Mouse (Mus musculus) cerebellum, adult 11-12 months (tissue): ENCODE measurements at regions not wholly inside any gene's neighbourhood (a gene's known extent, or its start where the extent isn't known, plus 50 kb on each side); places are given as distances from the start of the nearest gene placed in this dataset.

Source experiments
- DNase-seq: peaks from one replicate; pipeline ENCODE4 v3.0.0; 2022

DNA sequence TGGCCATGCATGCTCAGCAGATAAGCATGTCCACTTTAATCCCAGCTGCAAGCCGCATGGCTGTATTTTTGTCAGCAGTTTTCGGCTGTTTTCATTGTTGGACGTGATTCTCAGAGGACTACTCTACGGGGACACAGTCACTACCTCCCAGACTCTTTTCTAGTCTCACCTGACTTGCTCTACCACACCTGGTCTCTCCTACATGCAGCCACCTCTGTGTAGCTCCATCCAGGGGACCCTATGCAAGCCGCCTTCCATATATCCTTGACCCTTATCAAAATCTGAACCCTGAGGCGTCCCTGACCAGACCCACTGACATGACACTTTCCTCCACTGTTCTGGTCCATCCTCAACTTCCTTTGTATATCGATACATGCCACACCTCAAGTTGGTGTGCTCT lies 402.2 kb downstream of the Efnb2 start:
- no peak for DNase-seq

DNA sequence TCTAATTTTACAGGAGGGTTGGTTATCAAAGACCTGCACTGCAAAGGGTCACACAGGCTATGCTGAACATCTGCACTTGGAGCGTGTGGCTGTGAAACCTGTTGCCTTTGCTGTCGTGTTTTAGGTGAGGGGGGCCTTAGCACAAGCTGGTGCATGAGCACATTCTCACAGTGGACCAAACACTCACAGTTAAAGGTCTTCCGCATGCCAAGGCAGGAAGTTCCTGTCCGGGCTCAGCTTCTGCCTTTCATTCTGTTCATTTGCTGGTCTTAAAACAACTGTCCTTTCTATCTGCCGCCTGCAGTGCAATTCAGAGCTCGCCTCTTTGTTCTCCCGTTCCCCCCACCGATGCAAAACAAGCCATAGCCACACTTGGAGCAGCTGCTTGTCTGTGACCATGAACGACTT lies 402.8 kb downstream of the Efnb2 start:
- no peak for DNase-seq

DNA sequence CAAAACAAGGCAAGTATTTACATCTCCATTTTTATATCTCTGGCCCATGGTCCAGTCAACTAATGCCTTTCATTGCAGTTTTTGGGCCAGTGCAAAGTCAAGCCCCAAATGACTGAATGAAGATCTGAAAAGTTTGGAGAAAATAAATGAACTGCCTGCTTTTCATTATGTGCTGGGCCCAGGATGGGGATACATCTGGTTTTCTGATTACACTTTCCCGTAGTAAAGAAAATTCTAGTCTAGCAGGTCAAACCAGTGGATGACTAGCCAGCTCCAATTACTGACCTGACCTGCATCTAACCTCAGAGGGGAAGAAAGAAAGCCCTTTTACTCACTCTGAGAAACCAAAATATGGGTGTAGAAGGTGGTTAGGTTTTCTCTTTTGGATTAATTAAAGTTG lies 404.7 kb downstream of the Efnb2 start:
- no peak for DNase-seq

DNA sequence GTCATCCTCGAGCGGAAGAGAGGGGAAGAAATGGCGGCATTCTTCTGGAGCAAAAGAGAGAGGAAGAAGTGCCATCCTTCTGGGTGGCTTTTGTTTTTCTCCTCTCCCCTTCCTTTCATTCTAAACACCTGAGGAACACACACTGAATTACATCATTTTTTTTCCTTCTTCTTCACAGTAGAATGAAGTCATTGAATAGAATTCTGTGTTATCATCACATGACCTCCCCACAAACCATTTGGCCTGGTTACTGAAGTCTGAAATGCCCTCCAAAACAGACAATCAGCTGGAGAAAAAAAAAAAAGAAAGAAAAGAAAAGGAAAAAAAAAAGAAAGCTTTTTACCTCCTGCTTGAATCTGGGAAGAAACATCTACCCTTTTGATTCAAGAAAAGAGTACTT lies 406.6 kb downstream of the Efnb2 start:
- DNase-seq, result no peak

DNA sequence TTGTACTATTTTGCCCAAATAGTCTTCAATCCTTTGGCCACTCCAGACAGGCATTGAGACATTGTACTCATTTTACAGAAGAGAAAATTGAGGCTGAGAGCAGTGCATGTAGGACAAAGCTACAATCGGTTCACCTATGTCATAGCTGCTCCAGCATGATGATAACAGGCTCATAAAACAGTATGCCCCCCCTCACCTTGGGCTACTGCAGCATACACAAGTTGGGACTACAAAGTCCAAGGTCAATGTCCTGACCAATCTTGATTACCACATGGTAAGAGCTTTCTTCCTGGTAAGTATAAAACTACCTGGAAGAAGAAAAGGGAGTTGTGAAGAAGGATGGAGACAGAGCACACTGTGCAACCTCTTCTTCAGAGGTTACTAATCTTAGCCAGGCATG lies 416.4 kb downstream of the Efnb2 start:
- no peak for DNase-seq

DNA sequence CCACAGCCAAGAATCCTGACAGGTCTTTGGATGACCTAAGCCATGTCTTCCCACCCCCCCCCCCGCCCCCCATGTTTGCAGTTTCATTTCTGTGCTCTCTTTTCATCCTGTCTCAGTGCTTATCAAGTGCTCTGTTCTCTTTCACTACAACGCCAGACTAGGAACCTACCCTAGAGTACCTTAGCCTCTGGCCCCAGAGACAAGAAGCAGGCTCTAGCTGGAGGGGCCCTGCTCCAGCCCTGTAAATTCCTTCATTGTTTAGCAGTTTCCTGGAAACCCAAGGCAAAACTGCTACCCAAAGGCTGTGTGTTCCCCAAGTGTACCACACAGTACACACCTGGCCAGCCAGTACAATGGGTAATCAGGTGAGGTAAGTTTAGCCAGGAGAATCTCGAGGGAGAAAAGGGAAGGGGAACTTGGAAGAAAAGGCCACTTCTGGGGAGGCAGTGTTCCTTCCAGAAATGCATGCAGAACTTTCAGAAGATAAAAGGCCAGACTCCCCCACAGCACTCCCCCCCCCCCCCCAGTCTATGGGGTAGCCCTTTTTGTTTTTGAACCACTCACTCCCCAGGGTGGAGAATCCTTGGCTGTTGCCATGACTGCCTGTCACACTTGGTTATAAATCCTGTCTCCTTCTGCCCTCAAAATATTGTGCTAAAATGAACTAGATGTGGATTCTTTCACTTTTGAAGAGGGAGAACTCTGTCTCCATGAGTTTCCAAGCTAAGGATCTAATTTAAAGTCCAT lies 419.1 kb downstream of the Efnb2 start:
- DNase-seq, result no peak

DNA sequence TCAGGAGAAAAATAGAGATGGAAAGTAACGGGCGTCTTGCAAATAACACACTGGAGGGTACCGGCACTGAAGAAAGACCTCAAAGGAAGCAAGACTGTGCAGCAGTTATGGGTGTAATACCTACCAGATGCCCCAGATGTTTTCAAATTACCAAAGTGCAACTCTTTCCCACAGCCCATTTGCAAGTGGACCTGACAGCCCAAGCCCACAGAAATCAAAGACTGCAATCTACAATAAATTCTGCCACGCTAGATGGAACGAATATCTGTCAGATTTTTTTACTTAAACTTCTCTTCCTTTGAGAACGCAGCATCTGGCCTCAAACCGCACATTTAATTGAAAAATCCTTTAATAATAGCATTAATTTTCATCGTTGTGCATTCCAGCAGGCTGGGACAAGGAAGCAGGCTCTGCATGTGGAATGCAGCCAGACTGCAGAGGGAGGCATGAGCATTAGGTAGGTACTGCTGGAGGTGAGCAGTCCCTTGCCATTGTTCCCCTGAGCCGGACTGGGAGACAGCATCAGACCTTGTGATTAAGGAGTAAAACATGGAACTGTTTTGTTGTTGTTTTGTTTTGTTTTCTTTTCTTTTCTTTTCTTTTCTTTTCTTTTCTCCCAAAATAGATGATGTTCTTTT lies 419.9 kb downstream of the Efnb2 start:
- no peak for DNase-seq

DNA sequence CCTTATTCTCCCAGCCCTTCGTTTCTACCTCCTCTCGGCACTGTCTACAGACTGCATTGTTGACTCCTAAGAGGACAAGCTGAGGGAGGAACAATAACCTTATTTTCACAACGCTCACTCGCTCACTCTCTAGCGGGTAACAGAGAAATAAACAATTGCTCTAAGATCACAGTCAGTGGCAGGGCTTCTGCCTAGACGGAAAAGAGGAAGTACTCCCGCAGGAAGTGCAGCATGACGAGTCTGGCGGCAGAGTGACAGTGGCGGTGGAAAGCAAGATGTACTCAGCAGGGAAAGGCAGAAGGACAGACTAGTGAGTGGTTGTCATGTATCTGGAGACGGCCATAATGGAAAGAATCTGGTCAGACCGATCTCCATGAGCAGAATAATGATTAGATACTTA lies 421.6 kb downstream of the Efnb2 start:
- DNase-seq, result no peak

DNA sequence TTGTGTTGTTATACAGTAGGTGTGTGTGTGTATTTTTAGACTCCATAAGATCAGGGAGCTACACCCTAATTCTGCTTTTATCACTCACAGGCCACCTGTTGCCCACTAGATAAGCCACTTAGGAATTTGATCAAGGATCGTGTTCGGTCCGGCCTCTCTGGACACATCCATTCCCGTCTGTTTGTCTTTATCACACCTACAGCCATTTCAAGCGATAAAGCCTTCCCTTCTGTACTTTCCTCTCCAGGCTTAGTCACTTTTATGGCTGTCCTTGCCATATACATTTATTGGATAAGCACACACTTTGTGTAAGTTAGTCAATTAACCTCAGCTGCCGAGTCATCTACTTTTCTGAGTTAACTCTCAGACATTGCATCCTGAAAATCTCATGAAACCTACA lies 423.0 kb downstream of the Efnb2 start:
- DNase-seq, result no peak

DNA sequence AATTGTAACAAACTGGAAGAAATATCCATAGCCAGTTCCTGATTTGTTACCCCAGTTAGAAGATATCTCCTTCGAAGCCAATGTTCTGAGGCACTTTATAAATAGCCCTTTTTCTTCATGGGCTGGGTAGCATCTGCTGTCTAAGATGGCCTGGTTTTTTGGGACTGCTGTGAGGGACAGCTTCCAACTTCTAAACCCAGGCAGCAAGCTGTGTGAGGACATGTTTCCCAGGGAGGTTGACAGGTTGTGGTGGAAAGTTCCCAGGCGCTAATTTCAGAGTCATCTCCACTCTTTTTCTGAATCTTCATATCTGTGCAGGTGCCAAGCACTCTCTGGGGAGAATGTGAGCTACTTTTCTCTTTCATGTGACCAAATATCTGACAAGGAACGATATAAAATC lies 427.4 kb downstream of the Efnb2 start:
- DNase-seq, result peak; percentile 36

DNA sequence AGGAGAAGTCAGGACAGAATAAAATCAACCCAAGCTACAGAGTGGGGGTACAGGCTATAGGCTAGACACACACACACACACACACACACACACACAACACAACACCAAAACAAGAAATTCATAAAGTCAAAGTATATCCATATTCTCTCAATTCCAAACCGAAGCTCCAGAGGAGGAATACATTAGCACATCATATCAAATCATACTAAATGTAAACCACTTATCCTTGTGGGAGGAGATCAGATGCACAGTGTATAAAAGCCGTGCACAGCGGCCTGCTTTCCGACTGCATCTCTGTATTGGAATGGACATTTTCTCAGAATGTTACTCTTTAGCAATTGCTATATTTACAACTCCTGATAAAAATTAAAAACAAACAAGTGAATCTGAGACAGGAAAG lies 427.9 kb downstream of the Efnb2 start:
- DNase-seq, result no peak

DNA sequence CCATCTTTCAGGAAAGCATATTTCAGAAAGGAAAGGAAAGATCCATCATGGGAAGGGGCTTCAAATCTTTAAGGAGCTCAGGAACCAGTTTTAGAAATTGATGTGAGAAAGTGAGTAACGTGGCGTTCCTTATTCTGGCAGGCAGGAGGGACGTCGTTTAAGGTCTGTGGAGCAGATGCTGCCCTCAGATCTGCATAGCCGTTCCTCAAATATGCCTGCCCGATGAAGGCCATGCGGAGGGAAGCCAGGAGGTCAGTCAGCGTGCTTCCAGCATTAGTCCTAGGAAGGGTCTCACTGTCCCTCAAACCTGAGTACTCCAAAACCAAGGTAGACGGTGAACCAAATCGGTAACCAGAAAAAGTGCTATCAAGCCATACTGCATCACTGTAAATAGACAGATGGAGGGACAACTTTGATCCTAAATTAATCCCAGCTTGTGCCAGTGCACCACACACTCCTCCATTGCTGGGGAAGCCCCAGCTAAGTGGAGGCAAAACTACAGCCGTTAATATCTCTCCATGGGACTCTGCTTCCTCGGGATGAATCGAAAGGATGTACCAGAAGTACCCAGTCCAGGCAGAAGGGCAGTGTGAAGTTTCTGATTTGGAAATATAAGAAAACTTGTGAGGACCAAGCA lies 428.9 kb downstream of the Efnb2 start:
- no peak for DNase-seq

DNA sequence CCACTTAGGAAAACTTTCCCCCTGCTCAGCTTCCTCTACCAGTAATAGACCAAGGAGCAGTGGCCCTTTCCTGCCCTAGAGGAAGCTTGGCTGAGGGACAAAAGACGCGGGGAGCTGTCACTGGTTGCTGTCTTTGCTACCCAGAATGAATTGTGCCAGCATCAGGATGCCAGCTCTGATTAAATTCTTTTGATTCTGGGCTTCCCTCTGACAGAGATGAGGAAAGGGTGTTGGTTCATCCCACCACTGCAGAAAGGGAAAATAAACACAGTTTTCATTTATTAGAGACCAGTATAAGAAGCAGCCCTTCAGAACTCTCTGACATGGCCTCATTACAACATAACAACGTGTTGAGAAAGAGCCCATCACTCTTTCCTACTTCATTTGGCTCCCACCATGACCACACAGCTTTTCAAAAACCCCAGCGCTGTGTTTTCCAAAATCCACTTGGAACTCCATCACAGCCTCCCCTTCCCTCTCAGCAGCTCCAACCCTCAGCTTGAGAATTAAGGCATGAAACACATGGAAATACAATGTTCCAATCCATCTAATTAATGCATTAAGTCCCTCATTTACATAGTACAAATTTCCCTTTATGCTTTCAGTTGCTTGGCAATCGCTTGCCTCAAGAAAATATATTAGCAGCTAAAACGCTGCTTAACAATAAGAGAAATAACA lies 429.6 kb downstream of the Efnb2 start:
- peak; percentile 22 for DNase-seq

DNA sequence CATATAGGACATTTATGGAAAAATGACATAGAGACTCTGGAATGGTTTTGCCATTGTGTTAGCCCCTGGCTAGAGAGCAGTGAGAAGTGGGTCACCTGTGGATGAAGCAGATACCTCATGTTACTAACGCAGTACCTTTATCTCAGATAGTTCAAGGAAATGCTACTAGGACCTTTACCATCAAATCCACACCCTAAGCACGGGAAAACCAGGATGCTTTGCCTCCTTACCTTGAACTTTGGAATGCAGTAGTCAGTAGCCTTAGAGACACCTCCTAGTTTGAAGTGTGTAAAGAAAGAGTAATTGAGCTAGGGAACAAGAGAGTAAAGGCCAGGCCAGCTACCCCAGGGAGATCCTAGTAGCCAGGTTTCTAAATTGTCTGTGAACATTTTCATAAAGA lies 435.0 kb downstream of the Efnb2 start:
- no peak for DNase-seq

DNA sequence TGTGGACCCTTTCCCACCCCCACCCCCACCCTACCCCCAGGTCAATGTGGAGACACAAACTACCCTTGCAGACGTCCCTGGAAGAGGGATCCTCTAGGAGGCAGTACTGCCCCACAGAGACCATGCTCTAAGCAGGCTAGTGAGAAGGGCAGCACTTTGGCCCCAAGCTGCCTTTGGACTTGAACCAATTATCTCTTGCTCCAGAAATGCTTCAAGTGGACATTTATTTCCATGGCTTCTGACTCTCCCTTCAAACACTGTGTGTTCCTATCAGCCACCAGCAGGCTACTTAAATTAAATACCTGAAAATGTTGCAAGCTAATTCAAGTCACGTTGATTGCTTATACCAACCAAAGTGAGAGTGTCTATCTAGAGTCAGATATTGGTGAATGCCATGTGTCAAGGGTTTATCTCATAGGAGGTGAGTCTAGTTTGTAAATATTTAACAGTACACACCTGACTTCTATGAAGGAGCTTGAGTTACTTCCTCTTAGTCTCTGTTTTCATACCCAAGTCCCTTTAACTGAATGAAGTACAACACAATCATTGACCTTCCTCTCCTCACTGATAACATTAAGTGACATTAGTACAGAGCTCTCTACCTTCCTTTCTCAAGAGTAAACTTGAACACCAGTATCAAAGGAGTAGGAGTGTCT lies 435.7 kb downstream of the Efnb2 start:
- peak; percentile 9 for DNase-seq

DNA sequence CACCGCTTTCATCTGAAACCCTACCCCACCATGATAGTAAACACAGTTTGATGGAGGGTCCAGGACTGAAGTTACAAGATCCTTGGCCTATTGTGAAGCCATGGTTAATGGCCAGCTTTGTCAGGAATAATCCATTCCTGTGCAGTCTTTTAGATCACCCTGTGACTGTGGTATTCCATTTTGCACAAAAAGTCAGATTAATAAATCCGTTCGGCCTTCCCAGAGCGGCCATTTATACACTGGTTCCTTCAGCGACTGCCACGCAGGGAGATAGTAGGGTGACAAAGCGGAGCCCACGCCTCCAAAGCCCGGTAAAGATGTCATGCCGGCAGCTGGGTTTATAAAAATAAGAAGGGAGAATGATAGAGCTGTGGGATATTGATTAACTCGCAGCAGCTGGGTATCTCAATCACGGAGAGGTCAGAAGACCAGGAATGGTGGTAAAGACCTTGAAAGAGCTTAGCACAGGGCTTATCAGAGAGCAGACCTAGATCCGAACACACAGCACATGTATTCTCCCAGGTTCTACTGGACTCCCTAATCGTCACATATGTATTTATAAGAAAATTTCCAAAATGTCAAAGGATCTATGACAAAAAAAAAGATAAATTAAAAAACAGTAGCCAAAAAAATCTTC lies 440.5 kb downstream of the Efnb2 start:
- no peak for DNase-seq

DNA sequence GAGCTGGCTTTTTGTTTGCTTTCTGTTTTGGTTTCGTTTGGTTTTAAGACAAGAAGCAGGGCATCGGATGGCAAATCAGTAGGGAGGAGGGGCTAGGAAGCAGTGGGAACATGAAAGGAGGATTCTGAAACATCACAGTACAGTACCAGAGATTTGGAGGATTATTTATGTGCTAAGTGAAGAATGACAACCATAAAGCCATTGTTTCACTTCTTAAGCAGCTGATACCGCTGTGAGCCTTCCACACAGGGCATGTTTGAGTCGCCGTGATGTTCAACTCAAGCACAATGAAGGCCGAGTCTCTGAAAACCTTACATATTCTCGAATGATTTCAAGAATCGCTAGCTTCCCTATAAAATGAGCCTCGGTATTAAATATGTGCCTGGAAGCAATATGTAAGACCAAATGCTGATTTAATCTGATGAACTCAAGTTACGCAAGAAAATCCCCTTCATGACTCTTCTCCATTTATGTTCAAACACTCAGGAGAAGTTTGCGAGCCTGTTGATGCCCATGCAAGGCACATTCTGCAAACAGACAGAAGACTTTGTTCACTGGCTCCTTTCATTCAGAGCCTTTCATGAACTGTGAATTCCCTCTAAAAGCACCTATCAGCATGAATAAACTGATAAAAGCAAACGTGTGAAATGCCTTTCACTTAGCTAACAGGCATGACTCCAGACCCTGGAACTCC lies 441.2 kb downstream of the Efnb2 start:
- DNase-seq, result no peak

DNA sequence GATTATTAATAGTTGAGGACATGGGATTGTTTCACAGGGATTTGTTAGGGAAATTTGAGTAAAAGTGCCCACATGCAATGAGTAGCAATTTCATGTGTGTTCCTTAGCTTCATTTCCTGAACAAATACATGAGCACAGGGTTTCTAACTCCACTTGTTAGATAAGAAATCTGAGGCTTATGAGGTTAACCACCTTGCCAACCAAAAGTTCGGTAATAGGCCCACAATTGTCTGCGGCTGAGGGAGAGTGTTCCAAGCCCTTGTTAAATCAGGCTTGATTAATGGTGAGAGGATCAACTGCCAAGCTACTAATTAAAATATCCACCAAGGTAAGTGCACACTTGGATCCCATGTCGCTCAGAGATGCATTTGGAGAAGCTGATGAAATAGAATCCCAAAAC lies 468.0 kb downstream of the Efnb2 start:
- DNase-seq, result no peak

DNA sequence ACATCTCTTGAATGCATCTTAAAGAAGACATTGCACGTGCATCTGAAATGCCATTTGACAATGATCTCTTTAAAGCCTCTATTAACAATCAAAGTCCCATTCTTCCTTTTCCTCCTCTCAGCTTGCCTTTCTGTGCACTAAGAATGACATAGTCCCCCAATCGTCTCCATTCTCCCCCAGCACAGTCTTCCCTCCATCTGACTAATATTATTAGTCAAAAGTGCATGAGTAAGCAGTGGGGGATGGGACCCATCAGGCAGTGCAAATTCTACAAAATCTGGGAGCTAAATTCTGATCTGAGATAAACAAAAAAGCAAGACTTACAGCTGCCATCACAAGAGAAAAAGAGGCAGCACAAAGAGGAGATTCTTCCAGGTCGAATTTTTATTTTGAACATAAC lies 475.0 kb downstream of the Efnb2 start:
- DNase-seq, result no peak

DNA sequence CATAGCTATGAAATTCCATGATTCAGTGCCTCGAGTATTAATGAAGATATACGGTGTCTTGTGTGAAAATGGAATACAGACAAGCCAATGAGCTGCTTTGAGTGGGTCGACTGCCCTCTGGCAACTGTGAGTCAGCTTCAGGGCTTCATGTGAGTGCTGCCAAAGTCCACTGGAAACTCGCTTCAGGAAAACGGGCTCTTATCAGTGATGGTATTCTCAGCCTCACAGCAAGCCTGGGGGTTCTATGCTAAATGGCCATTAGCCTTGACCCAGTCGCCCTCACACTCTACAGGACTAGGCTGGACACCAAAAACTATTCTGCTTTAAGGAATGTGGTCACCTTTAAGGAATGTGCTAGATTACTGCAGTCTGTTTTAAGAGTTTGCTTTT lies 477.8 kb downstream of the Efnb2 start:
- DNase-seq, result no peak

DNA sequence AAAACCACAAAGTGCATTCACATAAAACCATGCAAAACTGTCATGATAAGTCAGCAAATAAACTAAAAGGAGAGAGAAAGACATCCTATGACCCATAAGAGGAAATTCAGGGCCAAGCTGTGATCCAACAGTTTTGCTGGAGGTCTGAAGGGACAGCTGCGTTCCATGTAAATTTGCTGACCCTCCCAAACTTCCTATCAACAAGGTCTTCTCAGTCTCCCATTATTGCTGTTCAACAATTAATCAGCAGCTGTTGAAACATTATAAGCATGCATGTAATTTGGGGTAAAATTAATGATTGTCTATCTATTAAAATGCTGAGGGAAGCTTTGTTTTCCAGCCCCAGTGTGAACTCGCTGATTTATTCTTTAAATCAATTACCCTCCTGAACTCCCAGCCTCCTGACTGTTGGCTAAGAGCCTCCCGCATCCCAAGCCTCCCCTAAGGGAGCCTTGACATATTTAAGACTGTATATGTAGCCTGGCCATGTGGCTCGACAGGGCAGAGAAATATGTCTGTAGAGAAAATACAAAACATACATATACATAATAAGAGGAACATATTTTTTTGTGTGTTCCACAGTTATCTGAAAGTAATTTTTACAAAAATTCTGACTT lies 478.3 kb downstream of the Efnb2 start:
- DNase-seq, result no peak

DNA sequence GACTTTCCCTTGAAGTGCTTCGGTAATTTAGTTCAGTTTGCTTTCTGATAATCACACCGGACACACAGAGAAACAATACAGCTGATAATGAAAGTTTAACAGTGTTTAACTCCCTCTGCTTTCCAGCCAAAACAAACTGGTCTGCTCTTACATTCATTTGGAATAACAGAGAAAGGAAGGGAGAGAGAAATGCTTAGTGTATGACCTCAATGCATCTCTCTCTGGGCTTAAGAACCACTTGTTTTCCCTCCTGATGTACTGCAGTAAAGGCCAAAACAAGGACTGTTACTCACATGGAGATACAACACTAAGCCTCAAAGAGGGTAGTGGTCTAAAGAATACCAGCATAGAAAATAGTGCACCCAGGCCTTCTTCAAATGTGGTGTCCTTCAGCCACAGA lies 478.9 kb downstream of the Efnb2 start:
- no peak for DNase-seq
